Mouse (Mus musculus) bone marrow macrophage, adult 2 months (primary cell): Measurements from ENCODE around the gene Mmp9.

Source experiments
- CTCF ChIP-seq: IDR thresholded peaks from 2 replicates; pipeline ENCODE4 v1.5.1; 2012; ENCODE audit warnings: low read depth, mild to moderate bottlenecking, low read length, moderate library complexity
- POLR2A ChIP-seq: IDR thresholded peaks from 2 replicates; pipeline ENCODE4 v1.6.1; 2012; ENCODE audit warnings: mild to moderate bottlenecking, low read depth, low read length, borderline replicate concordance

GRCm38 (mm10) chr2:165004237-165004636 lies 63.7 kb downstream of the Mmp9 start:
- TF ChIP-seq CTCF (no peak), POLR2A (no peak)
